Mouse (Mus musculus) CD4-positive helper T cell, adult 2 months (primary cell): Measurements from ENCODE around the gene Txlna.

ENCODE experiments used
- DNase-seq: peaks from one replicate; pipeline ENCODE4 v3.0.0-alpha.2; 2012; ENCODE audit warnings: low read depth, missing footprints, low spot score

Gene Txlna

DNA sequence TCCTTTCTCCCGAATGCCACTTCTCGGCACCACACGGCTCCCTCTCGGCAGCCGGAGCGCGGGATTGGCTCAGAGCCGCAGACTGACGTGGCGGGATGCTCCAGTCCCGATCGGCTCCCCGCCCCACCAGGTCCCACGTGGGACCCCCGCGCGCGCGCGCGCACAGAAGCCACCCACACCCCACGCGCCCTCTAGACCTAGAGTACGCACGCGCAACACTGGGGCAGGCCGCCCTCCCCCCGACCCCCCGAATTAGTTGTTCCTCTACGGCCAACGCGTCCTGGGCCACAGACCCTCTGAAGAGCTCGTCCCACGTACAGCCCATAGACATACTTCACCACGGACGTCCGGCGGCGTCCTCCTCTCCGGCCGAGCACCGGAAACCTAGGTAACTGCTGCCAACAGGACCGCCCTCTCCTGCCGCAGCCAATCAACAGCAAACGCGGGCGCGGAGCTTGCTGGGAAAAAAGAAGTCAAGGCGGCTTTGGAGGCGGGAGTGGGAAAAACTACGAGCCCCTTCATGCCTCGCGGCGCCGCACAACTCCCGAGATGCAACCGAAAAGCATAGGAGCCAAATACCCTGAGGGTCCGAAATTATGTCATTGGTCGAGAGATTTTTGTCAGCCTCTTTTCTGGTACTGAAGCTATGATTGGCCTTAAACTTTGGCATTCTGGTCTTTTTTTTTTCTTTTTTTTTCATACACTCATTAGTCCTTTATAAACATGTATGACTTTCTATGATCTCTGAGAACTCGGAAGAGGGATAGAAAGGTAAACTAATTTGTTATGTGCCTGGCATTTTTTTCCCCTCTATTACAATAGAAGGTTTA lies at the start of gene Txlna:
TSS of gene Txlna (minus strand) at position 428 of the 830 bp plus-strand sequence.
- DNase-seq = peak; percentile 97

DNA sequence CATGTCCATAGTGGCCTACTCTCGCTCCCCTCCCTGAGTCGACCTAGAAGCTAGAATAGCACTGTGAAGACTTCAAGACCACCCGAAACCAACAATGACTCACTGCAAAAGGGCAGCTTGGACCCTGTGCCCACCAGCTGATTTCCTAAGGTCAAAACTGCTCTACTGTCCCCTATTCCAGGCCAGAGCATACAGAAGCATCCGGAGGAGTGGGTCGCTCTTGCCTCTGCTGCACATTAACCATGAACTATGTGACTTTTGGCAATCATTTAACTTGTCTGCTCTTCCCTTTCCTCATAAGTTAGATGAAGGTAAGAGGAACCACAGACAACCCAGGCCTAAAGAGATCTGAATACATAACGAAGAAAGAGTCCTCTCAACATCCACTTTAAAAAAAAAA lies 43.7 kb upstream of the Txlna start:
- DNase-seq = no peak

DNA sequence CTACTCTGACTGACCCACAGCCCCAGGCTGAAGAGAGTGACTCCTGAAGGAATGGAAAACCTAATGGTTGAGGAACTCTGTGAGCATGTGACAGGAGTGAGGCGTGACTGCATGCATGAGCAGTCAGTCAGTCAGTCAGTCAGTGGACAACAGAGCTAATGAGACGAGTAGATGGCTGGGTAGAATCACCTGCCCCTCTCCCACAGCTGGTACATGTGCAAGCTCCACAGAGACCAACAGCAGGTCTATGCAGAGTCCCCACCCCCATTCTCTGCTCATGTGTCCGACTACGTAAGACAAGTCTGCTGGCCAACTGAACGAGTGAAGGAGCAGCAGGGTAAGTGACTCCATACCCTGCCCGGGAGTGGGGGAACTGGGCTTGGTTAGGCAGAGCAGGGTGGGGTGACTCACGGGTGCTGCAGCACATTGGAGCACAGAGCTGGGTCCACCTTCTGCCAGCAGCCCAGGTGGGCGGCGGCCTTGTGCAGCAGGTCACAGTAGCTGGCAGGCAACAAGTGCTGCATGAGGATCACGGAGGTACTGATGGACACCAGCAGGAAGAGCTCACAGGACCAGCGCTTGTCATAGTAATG lies 43.1 kb upstream of the Txlna start:
- DNase-seq = no peak

DNA sequence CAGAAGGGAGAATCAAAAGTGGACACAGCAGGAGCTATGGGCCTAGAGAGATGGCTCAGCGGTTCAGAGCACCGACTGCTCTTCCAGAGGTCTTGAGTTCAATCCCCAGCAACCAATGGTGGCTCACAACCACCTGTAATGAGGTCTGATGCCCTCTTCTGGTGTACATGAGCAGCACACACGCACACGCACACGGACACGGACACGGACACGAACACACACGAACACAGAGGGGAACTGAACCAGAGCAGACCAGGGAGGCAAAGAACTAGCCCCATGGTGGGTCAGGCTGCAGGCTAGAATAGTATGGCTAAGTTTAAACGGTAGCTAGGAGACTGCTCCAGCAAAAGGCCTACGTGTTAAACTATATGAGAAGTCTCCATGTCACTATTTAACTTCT lies 41.0 kb upstream of the Txlna start:
- DNase-seq = no peak

DNA sequence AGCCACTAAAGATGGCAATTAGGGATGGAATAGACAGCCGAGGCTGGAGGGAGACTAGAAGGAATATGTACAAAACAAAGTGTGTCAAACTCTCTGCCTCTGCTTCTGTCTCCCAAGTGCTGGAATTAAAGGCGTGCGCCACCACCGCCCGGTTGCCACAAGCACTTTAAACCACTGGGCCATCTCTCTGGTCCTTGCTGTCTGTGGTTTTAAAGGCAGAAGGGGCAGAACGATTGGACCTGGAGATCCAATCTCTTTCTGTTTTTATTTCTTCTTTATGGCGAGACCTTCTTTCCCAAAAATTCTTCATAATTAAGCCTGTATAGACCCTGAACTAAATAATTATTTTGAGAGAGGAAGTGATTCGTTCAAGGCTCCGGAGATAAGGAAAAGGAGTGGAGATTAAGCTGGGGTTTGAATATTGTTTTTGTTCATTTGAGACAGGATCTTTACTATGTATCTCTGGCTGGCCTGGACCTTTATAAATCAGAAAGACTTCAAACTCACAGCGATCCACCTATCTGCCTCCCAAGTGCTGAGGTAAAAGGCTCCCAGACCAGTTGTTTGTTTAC lies 32.1 kb upstream of the Txlna start:
- no peak for DNase-seq

DNA sequence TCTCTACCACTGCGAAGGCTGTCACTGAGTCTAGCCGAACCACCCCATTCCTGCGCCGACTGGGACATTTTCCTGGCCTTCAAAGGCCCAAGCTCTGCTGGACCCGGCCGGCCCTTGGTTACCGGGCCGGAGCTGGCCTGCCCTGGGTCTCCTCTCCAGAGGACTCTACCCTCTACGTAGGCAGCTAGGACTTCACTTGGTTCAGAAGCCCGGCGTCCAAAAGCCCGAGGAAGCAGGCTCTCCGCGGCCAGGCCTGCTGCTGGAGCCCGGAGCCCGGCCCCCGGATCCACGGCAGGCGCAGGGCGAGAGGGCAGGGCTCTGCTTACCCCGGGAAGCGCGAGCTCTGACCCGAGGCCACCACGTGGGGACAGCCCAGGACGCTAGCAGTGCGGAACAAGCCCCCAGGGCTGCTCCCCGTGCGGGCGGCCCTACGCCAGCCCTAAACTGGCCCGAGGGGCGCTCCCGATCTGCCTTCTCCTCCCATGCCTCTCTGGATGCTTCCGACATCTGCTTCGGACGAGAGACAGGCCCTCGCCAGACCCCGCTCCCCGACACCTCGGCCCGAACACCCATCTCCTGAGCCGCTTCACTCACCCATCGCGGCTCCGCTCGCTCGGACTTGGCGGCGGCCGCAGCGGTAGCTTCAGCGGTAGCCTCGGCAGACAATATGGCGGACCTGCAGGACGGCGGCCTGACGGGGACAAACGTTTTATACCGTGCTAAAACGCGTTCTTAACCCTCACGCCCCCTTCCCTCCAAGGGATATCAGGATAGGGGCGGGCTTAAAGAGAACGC lies 31.4 kb upstream of the Txlna start, which contains the start of gene Kpna6:
TSS of gene Kpna6 (minus strand) at position 685 of the 795 bp plus-strand sequence.
- peak; percentile 85 for DNase-seq

DNA sequence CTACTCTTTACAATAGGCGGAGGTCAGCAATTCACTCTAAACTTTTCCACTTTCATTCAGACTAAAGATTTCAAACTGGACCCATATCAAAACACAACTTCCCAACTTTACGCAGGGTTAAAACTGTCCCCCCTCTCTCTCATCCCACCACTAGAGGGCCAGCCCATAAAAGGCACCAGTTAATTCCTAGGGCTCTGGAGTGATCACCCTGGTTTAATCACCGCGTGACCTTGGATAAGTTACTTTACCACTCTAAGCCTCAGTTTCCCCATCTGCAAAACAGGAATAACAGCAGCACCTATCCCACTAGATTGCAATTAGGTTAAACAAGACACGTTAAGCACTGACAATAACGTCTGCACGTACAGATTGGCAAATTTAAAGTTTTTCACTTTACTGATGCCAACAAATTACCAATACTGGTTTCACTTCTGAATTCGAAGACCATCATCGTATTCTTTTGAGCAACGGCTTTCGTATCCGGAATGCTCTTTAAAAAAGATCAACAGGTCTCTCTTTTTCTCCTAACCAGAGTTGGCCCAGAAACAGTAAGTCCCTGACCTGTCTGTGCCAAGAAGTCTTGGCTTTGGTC lies 30.7 kb upstream of the Txlna start:
- peak; percentile 62 for DNase-seq

DNA sequence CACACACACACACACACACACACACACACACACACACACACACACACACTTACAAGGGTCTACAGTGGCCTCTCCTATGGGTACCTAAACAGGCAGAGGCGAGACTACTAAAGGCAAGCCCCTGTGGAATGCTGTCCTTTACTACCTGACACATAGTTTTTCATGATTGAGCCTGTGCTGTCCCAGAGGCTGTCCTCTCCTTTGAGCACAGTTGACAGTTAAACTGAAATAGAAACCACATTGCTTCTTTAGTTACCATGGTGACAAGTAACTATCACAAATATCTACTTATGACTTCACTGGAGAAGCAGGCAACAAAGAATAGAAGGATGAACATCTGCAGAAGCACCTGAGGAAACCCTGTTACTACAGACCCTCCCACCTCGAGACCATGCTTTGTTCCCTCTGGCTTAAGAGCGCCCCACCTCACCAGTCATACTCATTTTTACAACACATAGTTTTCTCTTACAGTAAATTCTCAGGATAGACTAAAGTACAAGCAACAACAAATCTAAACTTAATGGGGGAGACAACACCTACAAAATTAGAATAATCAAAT lies 21.5 kb upstream of the Txlna start:
- no peak for DNase-seq

DNA sequence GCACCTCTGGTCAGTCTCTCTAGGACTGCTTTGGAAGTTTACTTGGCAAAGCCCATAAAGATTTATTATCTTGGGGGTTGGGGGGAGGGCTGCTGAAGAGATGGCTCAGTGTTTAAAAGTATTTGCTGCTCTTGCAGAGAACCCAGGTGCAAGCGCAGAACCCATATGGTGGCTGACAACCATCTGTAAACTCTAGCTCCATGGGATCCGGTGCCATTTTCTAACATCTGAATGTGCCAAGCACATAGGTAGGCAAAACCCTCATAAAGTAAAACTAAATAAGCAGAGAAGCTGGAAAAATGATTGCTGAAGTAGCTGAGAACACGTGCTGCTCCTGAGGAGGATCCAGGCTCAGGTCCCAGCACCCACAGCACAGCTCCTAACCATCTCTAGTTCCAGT lies 20.7 kb upstream of the Txlna start:
- DNase-seq = no peak

DNA sequence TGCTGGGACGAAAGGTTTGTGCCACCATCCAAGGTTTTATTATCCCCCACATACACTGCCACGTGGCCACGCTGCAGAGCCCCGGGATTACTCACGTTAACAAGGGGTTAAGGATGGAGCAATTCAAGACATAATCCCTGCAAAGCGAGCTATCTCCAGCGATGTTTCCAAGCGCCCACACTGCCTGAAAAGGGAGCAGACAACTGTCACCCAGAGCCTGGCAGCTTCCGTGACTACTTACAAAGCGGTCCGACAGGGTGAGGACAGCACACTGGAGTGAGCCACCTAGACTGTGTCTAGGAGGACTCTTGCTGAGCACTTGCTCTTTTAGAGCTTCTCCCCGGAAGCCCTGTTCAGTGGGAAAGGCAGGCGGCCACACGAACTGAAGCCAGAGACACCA lies 13.9 kb upstream of the Txlna start:
- DNase-seq = no peak

DNA sequence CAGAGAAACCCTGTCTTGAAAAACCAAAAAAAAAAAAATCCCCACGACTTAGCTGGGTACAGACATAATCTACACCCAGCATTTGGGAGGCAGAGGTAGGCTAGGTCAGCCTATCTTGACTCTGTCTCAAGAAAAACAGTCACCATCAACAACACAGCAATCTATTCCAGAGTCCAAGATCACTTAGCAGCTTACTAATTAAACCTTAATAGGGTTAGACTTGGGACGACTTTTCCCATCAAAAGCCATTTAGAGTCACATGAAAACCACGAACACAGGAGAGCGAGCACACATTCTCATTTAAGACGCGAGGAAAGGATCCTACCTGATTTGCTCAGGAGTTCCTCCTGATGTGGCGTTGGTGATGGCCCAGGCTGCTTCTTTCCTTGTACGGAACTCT lies 9.5 kb upstream of the Txlna start:
- DNase-seq = no peak

DNA sequence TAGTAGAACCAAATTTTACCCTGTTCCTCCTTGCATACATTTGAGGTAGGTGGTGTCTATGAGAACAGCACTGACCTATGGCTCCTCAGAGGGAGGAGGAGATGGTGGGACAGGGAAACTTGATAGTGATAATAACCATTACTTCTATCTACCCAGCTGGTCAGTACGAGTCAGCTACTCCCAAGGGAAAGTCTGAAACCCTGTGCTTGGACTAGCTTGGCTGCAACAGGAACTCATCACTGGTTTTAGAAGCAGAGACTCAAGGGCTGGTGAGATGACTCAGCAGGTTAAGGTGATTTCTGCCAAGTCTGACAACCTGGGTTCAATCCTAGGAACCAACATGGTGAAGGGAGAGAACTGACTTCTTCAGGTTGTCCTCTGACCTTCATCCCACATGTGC lies 7.8 kb upstream of the Txlna start:
- DNase-seq = no peak

DNA sequence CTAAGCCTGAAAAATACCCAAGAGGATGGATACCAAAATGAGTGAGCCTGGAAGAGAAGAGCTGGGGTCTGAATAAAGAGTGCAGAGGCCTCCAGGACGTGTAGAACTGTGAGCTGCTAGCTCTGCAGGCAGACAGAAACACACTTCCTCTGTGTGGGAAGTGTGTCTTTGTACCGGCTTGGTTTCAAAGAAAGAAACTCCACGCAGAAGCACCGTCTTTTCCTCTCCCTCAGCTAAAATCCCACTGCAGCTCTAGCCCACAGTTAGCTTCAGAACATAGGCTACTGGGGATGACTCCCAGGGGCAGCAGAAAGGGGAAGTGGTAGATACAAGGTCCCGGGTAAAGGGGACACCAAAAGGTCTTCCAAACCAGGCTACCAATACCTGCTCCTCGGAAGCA lies 4.3 kb upstream of the Txlna start:
- DNase-seq = no peak

DNA sequence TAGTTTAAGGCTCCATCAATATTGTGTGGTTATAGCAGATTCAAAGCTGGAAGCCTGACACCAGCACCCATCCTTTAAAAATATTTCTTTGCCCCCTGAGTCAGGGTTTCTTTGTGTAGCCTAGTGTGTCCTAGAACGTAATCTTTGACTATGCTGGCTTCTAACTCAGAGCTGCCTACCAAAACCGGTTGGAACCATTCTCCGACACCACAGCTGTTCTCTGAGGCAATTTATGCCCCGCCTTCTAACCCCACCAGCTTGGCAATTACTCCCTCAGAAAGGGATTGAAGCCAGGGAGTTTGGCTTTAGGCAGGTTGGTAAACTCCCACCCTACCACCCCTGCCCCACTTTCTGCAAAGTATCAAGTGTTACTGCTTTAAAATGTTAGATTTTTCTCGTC lies 891 bp upstream of the Txlna start:
- DNase-seq = no peak

DNA sequence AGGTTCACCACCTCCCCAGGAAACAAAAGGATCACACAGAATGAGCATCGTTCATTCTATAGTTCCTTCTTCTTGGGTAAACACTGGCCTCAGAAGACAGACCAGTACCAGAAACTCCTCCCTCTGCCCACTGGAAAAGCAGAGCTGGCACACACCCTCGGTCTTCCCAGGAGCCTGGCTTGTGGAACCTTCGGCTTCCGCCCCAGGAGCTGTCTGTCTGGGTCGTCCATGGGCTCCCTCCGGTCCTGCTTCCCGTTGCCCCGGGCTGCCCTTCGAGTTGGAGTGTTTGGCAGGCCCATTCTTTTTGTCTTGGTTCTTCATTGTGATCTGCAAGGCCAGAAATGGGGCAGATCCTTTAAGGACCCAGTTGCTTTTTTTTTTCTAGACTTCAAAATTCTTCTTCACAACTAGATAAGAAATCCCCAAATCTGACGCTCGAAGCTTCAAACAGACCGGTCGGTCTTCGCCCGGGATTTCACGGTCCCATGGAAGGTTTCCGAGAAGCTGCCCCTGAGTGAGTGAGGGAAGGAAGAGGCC lies 696 bp downstream of the Txlna start:
- no peak for DNase-seq

DNA sequence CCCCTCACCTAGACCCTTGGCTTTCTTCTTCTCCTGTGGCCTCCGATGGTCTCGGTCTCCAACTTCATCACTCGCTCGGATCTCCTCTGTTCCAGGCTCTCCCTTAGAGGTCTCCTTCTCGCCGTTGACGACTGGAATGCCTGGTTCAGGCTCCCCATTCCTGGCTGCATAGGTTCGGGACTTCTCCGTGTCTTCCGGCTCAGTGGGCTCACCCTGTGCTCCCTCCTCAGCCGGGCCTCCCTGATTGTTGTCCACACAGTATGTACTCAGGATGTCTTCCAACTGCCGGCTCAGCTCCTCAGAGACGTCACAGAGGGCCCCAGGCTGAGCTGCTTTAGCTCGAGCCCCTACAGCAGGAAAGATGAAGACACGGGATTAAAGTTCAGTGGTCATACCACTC lies 1.6 kb downstream of the Txlna start:
- DNase-seq = no peak

DNA sequence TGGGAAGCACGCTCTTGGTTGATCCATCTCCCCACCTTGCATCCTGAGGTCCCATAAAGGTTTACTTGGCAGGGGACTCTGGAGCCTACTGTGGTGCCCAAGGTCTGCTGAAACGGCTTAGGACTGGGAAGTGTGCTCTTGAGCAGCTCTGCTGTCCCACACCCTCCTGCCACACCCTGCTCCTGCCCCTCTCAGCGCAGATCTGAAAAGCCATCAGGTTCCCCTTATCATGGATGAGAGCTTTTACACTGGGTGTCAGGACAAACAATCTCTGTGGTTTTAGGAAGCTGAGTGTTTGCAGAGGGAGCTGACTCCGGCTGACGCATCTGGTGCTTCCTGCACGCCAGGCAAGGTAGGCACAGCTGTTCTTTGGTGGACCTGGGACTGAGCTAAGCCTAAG lies 7.0 kb downstream of the Txlna start:
- no peak for DNase-seq

DNA sequence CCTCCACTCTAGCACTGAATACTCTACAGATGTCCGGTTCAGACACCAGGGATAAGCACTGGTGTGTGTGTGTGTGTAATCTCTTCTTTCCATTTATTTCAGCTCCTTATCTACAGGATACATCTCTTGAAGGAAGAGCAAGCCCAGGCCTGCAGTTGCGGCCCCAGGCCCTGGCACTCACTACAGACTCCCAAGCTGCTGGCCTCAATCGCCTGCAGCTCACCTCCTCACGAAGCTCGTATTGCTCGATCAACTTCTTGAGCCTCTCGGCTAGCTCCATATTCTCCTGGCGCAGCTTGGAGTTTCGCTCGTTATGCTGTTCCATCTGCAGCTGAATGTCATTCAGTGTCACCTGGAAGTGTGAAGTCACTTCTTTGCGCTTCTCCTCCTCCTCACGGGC lies 9.0 kb downstream of the Txlna start:
- no peak for DNase-seq

DNA sequence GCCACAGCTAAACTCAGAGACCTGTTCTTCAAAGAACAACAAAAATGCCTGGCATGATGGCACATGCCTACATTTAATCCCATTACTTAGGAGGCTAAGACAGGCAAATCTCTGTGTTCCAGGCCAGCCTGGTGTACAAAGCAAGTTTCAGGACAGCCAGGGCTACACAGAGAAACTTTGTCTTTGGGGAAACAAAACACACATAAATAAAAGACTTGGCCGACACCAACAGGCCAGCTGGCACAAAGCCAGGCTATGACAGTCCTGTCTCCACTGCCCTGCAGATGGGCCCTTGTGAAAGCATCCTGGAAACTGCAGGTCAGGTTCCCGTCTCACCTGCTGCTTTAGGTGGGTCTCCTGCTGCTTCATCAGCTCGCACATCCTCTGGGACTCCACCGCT lies 9.9 kb downstream of the Txlna start:
- no peak for DNase-seq

DNA sequence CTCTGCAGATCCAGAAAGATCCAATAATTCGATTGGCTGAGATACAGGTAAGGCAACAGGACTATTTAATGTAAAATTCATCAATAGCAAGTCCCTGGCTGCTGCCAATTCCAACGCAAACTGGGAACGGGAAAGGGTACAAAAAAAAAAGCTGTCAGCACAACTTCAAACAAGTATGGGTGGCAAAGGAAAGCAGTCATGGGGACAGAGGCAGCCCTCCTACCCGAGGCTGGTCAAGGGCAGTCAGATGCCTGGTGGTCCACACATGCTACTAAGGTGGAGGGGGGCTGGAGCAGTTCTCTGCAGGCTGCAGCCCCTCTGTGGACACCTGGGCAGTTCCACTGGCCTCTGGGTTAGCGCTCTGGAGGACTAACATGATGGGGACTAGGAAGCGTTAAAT lies 14.8 kb downstream of the Txlna start:
- no peak for DNase-seq

DNA sequence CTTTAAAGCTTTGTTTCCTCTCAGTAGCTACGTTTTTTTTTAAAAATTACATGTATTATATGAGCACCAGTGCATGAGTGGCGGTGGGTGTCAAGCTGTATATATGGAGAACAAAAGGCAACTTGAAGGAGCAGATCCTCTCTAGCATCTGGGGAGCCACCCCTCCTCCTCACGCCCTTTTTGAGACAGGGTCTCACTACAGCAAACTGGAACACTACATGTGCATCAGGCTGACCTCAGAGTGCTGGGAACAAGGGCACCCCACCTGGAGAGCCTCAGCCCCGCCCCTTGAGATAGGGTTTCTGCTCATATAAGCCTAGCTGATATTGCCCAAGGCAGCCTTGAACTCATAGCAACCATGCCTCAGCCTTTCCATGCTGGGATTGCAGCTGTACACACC lies 15.4 kb downstream of the Txlna start:
- no peak for DNase-seq
